Mouse (Mus musculus) kidney, postnatal 4 days (tissue): ENCODE measurements around the gene Hsd17b14.

ENCODE experiments used
- DNase-seq, 2 experiments: peaks; one replicate each; pipeline ENCODE4 v3.0.0; 2021; ENCODE audit warnings: mixed read lengths in 2 of 2

The Hsd17b14 gene

DNA sequence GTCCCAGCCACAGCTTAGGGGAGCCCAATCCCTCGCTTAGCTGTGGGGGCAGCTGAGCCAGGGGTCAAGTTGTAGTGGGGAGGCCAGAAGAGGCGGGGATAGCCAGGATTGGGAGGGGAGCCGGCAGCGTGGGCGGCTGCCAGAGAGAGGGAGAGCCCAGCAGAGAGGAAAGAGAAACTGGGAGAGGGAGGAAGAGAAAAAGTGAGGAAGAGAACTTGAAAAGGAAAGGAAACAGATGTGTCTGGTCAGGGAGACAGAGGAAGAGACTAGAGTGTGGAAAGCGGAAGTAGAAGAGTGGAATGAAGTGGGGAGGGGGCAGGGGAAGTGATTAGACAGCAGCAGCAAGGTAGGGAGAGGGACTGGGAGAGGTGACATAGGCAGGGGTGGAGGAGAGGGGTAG is 25.2 kb upstream of the Hsd17b14 start:
- DNase-seq: peak; percentile 65 to 74

DNA sequence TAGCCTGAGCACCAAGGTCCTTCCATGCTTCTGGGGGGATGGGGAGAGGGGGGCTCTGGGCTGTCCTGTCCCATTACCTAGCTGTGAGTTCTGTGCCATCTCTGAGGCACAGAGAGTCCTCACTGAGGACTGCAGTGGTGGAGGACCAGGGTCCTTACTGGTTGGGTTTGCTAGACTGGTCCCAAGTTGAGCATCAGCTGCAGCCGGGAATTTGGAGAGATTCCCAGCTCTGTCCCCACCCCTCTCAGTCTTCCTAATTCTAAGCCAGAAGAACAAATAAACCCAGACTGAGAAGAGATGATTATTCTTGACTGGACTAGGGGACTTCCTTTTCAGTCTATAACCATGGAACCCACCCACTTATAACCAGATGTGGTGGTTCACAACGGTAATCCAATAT is 24.1 kb upstream of the Hsd17b14 start:
- DNase-seq: peak in 1 of 2 experiments; percentile 68

DNA sequence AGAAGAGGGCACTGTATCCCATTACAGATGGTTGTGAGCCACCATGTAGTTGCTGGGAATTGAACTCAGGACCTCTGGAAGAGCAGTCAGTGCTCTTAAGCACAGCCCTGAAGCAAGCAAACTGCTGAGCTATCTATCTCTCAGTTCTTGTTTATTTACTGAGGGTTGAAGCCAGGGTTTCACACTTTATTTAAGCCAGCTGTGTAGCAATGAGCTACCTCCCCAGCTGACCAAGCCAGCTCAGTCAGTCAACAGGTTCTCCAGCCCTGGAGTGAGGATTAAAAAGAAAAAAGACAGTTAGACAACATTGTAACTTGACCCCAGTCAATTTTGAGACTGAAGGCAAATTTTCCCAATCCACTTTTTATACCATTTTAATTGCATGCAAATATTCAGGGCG is 19.0 kb upstream of the Hsd17b14 start:
- no peak for DNase-seq

DNA sequence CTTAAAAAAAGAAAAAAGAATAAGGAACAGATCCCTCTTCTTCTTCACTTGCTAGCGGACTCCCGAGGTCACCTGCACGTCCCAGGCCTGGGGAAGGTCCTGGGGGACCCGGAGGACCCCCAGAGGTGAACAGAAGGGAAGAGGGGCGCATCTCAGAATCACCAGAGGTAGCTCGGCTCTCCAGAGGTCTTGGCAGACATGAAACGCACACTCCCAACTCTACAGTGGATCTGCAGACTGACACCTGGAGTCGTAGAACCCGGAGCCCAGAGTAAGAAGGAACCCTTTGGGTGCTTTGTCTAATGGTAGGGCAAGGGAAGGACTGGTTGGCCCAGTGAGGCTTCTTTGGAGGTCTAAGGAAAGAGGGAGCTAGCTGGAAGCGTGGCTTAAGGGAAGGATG is 17.1 kb upstream of the Hsd17b14 start:
- no peak for DNase-seq

DNA sequence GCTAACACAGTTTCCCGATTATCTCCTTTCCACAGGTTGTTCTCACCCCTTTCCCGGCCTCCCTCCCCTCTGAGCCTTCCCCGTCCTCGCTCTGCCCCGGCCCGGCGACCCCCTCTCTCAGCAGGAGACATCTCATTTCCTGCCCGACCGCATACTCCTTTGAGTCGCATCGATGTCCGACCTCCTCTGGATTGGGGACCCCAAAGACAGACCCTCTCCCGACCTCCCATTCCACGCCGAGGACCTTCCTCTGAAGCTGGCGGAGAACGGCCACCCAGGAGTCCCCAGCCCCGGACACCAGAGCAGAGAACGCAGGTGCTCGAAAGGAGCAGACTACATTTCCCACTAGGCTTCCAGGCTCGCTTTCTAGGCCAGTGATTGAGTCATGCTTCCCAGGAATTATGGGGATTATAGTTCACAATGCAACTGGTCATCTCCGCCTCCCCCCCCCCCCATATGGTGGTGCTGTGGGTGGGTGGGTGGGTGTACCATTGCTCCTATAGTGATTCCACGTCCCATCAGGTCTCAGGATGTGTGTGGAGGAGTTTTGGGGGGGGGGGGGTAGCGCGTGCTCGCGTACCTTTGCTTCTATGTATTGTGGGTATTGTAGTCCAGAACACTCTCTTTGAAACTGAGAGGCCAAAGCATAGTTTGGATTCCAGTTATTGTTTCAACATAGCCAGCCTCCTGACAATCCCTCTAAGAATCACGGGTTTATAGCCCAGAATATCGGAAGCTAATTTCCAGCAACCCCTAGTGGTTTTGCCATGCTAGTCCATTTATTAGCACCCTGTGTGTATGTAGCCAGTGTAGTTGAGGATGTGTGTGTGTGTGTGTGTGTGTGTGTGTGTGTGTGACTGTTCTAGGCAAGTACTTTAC is 16.3 kb upstream of the Hsd17b14 start:
- peak; percentile 59 to 75 for DNase-seq

DNA sequence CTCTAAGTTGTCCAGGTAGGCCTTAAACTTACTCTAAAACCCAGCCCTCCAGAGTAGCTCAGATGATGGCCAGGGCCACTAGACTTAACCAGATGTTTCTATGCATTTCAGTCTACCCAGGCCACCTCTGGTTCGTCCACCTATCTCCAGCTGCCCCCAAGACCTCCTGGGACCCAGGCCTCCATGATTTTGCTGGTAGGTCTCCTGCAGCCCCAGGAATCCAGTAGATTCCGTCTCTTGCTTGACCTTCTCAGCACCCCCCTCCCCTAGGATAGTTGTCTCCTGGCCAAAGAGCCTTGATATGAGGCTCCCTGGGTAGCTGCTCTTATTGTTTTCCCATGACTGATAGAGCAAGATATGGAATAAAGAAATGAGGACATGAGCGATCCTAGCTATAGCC is 15.6 kb upstream of the Hsd17b14 start:
- DNase-seq: no peak

DNA sequence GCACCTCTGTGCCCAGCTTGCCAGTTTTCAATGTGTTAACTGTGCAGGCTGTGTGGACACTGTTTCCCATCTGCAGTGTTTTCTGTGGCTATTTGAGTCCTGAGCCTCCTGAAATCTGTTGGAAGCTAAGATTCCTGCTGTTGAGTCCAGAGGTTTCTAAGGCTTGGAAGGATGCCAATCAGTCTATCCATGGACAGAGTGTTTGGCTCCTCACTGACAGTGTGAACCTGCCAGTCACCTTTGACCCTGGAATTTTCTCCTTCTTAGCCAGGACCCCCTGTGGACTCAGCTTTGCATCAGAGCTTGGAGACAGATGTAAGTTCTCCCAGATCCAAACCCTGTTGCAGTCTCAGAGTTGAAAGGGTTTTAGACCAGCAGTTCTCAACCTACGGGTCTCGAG is 14.5 kb upstream of the Hsd17b14 start:
- DNase-seq: no peak

DNA sequence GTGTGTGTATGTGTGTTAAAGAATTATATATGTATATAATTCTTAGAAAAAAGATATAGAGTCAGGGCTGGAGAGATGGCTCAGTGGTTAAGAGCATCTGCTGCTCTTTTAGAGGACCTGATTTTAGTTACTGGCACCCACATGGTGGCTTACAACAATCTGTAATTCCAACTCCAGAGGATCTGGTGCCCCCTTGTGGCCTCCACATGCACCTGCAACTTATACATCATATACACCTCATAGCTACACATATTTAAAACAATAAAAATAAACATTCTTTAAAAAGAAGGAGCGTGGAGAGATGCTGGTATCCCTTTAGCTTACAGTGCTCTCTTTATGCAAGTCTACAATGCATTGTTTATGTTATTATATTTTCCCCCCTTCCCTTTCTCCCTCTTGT is 10.2 kb upstream of the Hsd17b14 start:
- no peak for DNase-seq

DNA sequence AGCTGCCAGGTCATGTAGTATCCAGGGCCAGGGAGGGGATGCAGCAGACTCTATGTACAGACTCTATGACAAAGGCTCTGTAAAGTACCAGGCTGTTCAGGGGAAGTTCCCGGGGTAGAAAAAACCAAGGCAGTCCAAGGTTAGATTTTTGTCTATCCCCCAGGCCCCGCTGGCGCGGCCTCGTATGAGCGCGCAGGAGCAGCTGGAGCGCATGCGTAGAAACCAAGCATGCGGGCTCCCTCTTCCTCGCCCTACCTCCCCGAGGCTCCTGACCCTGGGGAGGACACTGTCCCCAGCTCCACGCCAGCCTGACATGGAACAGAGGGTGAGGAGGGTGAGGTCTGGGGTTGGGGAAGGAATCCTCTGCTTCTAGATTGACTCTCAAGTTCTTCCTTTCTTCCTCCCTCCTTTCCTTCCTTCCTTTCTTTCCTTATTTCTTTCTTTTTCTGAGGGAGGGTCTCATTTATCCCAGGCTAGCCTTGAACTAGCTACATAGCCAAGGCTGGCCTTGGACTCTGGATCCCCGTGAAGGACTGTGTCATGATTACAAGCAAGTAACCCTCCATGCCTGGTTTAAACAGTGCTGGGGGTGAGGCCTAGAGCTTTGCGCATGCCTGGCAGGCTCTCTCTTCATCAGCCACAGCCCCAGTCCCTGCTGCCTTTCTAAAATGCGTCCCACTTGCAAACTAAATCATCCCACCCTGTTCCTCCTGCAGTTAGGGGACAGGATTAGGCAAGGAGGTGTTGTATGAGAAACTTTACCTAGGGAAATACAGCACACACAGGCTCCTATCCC is 4.9 kb upstream of the Hsd17b14 start:
- DNase-seq: no peak

DNA sequence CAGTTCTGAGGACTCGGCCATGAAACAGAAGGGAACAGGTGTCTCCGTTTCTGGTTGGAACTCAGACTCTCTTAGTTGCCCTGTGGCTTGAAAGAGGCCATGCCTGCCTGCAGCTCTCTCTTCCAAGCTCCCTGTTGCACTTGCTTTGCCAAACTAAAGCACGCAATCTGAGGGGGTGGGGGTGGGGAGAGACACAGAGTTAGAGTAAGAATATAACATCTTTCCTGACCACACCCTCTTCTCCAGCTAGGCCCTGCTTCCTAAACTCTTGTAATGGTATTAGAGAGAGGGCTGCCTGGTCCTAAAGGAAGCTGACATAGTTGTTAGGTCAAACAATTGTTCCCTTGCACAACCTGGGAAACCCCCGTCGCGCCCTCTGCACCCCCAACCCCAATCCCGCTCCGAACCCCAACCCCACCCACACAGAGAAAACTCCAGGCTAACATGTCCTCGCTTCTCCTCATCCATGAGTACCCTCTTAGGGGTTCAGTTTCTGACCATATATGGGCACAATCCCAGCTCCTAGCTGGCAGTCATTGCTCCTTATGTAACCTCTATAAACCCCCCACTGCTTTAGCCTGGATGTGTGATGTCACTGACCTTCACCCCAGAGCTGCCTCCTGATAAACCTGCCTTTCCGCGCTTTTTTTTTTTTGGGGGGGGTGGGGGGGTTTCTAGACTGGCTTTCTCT is 3.7 kb upstream of the Hsd17b14 start:
- no peak for DNase-seq

DNA sequence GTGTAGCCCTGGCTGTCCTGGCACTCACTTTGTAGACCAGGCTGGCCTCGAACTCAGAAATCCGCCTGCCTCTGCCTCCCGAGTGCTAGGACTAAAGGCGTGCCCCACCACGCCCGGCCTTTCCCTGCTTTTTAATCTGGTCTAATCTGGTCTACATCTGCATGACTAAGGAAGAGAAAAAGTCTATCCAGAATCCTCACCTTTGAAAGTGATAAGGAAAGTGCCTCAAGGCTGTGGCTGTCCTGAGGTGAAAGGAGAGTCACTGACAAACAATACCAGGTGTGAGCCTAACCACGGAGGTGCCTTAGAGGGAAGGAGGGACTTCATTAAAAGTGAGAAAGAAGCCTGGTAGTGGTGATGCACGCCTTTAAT is 3.2 kb upstream of the Hsd17b14 start:
- no peak for DNase-seq

DNA sequence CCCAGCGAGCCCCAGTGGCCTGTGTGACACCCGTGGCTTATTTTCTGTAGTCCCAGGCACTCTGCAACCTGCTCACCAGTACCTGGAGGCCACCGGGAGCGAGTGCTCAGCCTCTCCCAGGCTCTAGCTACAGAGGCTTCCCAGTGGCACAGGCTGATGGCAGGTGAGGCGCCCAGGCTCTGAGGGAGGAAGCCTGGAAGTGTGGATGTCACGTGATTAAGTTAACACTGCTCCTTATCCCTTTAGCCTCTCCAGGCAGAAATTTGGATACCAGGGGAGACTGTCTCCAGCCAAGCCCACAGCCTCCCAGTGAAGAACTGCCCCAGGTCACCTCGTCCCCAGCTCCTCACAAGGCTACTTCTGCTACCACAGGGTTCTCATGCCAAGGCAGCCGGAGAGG is 1.2 kb upstream of the Hsd17b14 start:
- DNase-seq: no peak

DNA sequence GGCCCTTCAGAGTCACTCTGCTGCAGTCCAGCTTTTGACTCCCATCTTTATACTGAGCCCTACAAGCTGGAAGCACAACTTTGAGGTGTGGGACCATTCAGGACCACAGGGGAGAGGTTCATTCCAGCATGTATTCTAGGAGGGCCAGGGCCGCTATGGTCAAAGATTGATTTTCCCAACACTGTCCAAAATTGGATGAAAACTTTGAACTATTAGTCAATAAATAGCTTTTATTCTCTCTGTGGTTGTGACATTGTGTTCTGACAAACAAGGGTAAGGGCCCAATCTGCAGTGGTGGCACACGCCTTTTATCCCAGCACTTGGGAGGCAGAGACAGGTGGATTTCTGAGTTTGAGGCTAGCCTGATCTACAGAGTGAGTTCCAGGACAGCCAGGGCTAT is 703 bp upstream of the Hsd17b14 start:
- no peak for DNase-seq

DNA sequence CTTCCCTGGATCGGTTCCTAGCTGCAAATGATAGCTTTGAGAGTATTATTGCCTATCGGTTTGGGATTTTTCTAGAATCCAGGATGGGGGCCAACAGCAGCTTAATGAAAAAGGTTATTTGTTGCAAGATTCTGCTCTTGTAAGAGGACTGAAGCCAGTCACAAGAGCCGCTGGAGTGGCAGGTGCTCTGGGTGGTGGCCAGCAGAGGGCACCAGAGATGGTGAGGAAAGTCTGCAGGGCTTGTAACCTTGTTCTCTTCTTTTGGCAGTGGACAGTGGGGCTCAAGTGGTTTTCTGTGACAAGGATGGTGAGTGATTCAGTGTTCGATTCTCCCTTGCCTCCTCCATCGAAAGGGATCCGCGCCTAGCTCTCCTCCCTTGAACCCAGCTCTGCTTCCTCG is 1.1 kb downstream of the Hsd17b14 start:
- DNase-seq: peak; percentile 91 to 93

DNA sequence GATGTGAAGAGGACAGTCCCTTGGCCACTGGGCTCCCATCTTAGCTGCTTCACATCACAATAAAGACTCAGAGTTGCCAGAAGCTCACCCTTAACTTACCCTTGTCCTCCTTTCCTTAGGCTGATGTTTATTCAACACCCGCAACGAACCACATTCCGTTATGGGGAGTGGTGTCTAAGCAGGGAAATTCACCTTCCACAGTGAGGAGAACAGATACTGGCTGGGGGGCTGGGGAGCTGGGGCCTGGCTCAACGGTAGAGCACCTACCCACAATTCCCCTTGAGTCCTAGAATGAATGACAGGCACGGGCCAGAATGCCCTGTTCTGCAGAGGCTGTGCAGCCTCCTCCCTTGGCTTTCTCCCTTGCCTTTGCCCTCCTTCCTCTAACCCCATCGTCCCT is 4.2 kb downstream of the Hsd17b14 start:
- no peak for DNase-seq

DNA sequence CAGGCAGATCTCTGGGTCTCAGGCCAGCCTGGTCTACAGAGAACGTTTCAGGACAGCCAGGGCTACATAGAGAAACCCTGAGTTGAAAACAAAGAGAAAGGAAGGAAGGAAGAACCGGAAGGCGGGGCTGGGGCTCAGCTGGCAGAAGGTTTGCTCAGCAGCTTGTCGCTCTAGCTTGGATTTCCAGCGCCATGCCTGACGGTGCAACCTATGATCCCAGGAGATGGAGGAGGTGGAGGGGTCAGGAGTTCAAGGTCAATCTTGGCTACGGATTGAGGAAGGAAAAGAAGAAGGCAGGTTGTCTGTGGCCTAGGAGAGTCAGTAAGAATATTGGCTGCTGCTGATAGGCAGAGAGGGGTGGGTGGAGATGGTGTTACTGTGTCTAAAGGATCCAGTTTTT is 5.5 kb downstream of the Hsd17b14 start:
- no peak for DNase-seq

DNA sequence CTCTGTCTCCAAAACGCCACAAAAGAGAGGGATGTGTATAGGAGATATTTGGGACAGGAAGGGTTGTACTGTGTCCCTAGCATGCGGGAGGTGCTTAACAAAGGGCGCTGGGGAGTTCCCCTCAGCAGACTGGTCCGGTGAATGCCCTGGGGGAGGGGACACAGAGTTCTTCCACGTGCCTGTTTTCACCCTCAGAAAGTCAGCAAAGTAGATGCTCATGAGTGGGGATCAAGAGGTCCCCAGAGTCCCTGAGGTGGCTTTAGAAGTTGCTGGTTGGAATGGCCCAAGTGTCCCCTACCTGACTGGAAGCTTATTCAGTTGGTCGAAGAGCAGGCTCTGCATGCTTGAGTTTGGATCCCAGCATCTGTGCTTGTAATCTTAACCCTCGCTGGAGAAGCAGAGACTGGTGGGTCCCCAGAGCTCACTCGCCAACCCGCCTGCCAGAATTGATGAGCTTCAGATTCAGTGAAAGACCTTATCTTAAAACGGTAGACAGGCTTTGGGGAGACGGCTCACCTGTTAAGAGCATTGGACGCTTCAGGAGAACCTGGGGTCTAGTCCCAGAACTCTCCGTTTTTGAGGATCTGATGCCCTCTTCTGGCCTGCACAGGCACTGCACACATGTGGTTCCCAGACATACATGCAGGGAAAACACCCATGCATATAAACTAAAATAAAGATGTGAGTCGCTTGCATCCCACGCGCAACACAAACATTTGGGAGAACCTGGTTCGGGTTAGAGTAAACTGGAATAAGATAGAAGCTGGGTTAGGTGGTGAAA is 6.3 kb downstream of the Hsd17b14 start:
- DNase-seq: peak; percentile 89

DNA sequence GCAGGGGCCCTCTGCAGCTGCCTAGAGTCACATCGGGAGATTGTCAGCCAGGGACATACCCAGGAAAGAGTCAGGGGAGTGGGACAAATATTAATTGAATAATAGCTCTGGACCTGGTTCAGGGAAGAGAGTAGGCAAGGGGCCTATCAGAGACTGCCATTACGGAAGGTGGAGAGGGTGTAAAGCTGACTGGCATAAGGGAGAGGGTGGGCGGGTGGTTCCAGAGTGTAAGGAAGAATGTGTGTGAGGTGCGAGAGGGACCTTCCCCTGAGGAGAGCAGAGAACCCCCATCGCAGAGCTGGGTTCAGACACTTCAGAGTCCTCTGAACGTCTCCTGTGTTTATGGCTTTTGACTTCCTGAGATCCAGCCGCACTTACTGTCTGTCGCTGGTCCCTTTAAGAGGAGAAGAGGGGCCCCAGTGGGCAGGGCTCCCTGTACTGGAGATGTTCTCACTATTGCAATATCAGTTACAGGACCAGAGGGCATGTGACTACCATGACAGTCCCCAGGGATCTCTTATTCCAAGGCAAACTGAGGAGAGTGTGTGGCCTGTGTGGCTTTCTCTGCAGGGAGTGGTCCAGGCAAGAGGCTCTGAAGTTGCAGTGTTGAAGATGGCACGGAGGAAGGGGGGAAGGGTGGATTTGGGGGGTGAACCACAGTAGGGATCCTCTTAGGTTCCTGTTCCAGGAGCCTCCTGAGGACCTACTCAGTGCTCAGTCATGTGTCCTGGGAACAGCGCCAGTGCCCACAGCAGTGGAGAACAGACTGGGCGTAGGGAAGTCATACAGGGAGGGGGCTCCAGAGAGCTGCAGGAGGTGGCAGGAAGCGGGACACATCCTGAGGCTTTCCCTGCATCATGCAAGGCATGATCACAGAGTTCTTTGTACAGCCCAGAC is 7.2 kb downstream of the Hsd17b14 start:
- DNase-seq: no peak

DNA sequence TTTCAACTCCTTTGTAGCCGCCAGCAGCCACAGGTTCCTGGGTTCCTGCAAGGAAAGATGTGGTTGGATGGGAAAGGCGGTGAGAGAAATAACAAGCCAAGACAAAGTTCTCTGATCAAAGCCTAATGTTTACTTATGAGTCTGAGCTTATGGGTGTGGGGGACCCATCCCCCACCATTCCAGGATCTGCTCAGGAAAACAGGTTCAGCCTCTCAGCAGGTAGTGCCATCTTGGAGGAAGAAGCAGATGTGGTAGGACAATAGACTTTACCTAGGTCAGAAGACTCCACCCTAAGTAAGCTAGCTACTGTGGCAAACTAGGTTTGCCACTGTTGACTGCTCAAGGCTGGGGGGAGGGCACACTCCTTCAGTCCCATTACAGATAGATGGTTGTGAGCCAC is 10.1 kb downstream of the Hsd17b14 start:
- no peak for DNase-seq

DNA sequence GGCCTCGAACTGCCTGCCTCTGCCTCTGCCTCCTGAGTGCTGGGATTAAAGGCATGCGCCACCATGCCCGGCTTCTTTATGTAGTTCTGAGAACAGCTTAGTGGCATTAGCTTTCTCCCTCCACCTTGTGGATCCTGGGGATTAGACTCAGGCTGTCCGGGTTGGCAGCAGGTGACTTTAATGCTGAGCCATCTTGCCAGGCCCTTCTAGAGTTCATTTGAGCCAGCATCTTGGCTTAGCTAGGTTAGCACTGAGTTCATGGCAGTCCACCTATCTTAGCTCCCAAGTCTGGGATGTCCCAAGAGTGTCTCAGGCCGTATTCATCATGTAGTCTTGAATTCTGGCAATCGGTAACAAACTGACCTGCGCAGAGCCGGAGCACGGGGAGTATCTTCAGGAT is 10.8 kb downstream of the Hsd17b14 start:
- no peak for DNase-seq

DNA sequence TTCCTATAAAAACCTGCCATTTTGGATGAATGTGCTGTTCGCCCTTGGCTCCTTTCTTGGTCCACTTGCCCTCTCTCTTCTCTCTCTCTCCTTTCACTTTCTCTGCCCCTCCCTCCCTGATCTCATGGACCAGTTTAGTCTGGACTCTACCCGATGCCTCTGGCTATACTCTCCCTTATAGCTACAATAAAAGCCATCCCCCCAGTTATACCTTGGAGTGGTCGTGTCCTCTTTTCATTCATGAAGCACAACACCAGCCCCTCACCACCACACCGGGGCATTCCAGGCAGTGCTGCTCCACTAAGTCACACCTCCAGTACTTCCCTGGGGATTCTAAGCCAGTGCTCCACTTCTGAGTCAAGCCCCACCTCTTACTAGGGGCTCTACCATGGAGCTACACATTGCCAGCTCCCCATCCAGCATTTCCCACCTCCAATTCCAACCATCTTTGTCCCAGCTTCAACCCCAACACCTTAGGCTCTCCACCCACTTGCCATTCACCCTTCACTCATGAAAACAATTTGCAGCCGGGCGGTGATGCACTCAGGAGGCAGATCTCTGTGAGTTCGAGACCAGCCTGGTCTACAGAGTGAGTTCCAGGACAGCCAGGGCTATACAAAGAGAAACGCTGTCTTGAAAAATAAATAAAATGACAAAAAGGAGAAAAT is 12.6 kb downstream of the Hsd17b14 start:
- no peak for DNase-seq
